Mouse (Mus musculus): ENCODE measurements at regions not wholly inside any gene's neighbourhood (a gene's known extent, or its start where the extent isn't known, plus 50 kb on each side); places are given as distances from the start of the nearest gene placed in this dataset.
"Not testable (repeated sequence)": the region's sequence is repeated elsewhere in the genome, so short reads cannot be mapped to it uniquely, and the experiment has no call there.

DNA sequence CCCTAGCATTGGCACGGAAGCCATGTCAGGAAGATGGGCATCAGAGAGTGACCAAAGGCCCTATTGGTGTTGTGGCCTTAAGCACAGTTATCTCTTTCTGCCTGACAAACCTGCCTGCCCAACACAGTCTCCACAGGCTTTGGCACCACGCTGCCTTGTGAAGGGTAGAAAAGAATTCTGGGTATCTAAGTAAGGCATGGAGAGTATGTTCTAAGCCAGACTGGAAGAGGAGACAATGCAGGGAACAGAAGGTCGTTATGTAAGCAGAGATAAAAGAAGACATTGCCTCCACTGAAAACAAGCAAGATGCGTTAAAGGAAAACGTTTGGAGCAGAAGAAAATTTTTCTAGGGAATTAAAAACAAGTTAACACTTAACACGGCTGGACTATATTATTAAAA, 302.1 kb upstream of the 3110018I06Rik start:
- DNase-seq = no peak

DNA sequence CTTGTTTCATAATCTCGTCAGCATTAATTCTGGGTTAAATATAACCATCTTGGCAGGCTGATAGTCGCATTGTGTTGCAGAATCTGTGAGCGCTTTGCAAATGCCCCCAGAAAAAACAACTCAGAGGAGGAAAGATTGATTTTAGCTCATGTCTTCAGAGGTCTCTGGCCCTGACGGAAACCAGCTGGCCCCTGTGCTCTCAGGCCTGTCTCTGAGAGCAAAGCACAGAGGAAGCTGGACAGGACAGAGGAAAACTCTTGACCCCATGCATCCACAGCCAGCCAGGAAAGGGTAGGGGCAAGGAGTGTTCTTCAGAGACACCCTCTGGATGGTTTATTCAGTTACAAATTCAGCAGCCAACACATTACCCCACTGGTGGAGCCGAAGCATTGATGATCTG, 300.4 kb upstream of the 3110018I06Rik start:
- DNase-seq = no peak

DNA sequence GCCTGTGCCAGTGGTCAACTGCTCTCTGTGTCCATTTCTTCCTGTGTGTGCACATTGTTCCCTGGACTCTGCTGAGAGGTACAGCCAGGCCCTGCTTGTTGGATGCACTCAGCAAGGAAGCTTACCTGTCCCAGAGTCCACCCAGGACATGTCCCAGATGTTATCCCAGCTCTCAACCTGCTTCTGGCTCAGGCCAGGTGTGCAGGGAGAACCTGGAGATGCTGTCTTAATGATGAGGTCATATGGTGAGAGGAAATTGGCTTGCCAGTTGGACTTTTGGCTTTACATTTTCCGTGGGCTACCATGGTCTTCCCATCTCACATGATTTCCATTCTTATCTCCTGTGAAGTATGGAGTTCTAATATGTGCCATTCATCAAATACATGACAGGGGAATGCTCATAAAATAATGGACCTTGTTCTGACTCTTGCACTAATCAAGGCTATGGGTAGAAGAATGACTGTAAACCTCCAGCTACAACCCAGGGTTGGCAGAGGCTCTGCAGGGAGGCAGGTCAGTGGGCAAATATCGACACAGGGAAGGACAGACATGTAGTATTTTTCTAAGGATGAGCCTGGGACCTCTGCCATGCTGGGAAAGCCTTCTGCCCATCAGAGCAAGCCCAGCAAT, 289.9 kb upstream of the 3110018I06Rik start:
- DNase-seq = no peak

DNA sequence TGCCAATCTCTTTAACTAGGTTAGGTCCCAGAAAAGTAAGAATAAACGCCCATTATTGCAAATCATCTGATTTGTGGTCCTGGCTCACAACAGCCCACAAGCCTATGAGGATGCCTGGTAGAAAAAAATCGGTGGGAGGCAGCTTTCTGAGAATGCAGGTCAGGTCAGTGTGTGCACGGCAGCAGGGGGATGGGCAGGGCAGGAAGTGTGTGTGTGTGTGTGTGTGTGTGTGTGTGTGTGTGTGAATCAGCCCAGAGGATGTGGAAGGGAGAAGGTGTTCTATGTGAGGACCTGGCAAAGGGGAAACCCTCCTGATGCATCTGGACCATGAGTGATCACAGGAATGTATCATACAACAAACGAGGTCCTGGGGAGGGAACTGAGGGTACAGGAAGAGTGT, 287.5 kb upstream of the 3110018I06Rik start:
- DNase-seq = no peak

DNA sequence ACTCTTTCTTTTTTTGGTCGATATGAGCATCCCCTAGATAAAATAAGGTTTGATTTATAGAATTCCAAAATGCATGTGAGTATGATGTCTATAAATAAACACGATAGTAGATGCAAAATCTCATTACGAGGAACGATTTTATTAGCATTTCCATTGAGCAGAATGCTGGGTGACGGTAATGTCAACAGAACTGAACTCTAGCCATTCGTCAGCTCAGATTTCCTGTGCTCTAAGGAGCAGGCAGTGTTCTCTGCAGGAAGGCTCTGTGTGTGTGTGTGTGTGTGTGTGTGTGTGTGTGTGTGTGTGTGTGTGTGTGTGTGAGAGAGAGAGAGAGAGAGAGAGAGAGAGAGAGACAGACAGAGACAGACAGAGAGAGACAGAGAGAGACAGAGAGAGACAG, 279.6 kb upstream of the 3110018I06Rik start:
- not testable (repeated sequence) for DNase-seq

- DNase-seq = no peak
These were observed 275.6 kb upstream of the 3110018I06Rik start for GRCm38 (mm10) chr12:107212826-107213225.

- no peak for DNase-seq
These were observed 272.3 kb upstream of the 3110018I06Rik start for GRCm38 (mm10) chr12:107216119-107216518.

- DNase-seq = no peak
These were observed 267.0 kb upstream of the 3110018I06Rik start for GRCm38 (mm10) chr12:107221276-107221970.

DNA sequence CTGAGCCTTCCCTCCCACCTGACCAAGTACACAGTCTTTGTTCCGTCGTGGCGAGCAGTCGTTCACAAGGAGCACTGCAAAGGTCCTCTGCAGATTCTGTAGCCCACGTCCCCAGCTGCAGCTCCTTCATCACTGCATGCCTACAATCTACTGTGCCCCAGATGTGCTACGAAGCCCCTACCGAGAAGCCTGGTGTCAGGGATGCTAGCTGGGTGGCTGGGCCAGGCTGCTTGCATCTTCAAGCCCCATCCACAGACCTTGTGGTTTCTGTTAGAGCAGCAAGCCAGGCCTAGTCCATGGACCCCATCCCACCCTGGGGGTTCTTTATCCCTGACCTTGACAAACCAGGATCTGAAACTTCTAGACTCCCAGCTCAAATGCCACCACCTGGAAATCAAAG, 266.3 kb upstream of the 3110018I06Rik start:
- DNase-seq = no peak

DNA sequence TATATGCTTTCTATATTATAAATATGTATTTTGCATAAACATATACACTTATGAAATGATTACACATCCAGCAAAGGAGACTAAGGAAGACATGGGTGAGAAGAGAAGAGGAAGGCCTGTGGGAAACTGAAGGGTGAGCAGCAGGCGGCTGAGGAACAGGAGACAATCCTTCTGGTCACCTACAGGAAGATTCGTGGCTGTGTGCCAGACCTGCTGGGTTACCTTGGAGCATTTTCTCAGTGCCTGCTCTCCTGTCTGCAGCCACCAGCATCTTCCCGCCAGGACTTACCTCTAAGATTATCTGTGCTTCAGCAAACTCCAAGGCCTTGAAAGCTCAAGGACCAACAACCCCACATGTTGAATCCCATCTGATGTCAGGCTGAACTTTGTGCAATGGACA, 258.3 kb upstream of the 3110018I06Rik start:
- DNase-seq = peak; percentile 19

DNA sequence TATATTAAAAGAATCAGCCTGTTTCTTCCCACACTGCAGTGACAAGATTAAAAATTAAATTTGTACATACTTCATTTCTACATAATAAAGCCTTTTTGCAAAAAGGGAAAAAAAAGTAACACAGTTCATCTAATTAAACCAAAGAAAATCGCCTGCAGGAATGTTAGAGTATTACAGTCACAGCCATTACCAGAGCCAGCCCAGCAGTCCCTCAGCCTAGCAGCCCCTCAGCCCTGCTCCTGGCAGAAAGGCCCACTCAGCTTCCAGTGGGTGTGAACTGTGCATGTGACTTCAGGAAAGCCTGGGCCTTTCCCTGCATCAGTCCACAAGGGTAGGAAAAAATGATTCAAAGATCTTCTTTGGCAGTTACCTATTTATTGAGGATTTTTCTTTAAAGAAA, 256.8 kb upstream of the 3110018I06Rik start:
- no peak for DNase-seq

- no peak for DNase-seq
These were observed 237.5 kb upstream of the 3110018I06Rik start for GRCm38 (mm10) chr12:107250747-107251470.

- DNase-seq = no peak
These were observed 236.5 kb upstream of the 3110018I06Rik start for GRCm38 (mm10) chr12:107251981-107252380.

DNA sequence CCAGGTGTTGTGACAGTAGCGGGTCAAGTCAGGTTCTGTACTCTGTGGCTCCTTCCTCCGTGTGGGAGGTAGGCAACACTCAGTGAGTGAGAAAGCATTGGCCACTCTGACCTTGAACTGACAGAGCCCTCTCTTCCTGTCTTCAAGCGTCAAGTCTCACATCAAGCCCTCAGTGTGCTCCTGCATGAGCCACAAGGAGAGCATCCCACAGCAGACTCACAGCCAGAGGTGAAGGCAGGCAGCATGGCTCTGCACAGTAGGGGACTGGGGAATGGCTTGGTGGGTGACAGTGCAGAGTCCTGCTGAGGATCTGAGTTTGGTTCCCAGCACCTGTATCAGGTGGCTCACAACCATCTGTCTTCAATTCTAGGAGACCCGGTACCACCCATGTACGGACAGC, 226.4 kb upstream of the 3110018I06Rik start:
- DNase-seq = no peak

DNA sequence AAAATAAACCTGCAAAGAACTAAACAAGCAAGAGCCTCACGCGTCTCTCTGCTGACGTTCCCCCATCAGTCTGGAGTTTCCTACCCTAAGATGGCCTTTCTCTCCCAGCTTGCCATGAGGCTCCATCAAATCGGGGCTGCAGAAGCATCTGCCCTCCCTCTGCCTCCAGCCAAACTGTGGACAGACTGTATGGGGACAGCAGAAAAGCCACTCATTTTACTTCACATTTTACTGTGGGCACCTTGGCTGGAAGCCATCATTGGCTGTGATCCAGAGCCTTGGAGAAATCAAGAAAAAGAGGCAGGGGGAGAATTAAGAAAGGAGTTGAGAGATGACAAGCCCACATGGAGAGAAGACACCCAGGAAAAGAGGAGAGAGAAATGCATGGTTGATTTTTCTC, 225.9 kb upstream of the 3110018I06Rik start:
- DNase-seq = no peak

DNA sequence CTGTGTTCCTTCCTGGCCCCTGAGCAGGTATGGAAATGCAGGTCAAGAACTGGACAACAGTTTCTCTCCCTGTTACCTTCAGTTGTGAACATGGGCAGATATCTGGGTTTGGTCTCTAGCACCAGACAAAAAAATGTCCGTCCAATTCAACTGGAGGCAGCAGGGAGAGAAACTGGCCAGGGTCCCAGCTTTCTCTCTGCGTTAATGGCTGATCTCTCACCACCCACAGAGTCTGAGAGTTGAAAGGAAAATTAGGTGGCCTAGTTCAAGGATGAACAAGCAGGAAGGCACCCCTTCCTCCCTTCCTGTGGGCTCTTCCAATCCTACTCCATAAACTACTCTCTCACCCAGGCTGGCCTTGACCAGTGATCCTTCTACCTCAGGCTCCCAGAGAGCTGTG, 221.7 kb upstream of the 3110018I06Rik start:
- no peak for DNase-seq

DNA sequence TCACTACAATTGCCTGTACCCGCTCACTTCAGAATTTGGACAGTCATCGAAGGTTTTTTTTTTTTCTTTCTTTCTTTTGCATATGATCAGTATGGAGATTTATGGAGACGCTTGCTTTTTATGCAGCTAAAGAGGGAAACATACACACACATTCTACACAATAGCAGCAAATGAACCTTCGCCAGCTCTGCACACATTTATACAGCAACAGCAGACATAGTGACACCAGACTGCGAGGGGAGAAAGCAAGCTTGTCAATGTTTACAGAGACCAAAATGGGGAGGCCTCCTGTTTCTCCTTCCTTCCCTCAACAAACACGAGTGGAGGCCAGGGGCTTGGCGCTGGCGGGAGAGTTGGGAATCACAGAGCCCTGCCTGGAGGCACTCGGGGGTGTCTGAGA, 202.8 kb upstream of the 3110018I06Rik start:
- no peak for DNase-seq

DNA sequence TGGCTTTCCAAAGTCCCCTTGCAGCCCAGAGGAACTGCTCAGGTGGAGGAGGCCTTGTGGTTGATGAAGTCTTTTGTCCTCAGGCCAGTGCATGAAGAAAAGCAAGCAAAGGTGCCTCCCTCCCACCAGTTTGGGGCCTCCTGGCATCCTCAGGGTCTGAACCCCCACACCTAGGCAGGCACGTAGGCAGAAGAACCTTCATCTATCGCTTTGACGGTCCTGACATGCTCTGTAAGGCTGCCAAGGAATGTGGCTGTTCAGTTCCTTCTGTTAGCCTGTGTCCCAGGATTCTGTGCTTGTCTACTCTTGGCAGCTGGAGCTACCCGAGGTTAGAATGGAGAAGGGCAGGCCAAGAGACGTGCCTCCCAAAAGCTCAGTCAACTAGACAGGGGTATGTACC, 197.1 kb upstream of the 3110018I06Rik start:
- no peak for DNase-seq

DNA sequence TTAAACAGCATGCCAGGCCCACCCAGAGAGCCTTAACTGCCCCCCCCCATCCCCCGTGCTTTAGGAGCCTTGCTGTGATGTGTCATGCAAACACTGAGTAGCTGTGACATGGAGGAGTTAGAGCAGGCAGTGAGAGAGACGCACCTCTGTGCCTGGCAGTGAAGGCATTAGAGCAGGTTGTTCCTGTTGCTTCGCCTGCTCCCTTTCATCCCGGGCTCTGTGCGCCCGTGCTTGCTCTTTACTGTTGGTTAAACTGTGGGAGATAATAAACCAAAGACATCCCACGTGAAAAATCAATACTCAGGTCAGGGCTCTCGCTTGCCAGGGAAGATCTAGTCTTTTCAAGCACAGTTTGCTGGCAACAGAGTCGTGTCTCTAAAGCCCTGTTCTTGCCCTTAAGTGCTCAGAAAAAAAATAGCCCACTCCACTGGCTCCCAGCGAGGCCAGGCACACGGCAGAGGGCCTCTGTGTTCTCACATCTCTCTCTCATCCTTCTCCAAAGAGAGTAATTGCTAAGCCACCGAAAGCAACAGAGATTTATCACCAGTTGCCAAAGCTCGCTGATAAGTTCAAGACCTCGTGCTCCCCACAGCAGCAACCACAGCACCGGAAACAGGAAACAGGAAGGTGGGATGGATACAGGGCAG, 181.2 kb upstream of the 3110018I06Rik start:
- no peak for DNase-seq

DNA sequence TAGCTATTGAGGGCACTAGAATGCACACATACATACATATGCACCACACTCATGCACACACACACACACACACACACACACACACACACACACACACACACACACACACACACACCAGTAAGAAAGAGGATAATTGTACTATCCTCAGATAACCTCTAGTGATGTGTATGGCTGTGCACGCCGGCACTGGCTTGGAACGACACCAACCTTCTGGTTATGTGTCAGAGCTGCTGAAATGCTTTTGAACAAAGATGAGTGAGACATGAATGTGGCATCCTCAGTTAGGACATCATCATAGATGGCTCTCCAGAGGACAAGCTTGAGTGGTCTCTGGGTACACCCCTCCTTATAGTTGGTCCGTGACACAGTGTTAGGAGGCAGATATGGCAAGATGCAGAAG, 173.0 kb upstream of the 3110018I06Rik start:
- no peak for DNase-seq

- no peak for DNase-seq
These were observed 165.6 kb upstream of the 3110018I06Rik start for GRCm38 (mm10) chr12:107322861-107323260.

- no peak for DNase-seq
These were observed 162.3 kb upstream of the 3110018I06Rik start for GRCm38 (mm10) chr12:107326101-107326500.

DNA sequence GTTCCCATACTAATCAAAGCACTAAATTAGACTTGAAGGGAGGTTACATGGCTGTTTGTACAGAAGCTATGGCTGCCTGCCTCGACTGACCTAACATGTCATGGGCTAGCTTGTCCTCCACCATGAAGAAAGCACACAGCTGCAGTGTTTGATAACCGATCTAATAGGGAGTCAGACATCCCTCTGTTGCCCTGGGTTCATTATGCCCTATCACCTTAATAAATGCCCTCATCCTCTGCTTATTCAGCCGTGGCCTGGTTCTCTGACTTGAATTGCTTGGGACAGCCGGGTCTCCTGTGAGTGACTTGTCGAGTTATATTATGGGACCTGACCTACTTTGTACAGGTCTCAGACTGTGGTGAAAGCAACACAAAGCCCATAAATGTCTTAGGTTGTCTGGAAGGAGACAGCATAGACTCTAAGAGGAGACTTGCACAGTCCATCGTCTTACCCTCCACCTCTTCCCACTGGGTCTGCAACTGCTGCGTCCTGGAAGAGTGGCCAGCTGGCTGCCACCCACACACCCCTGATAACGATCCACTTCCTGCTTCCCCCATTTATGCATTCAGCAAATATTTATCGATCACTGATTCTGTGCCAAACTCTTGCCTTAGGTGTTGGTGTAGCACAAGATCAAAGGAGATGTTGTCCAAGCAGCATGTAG, 161.2 kb upstream of the 3110018I06Rik start:
- no peak for DNase-seq
